Mouse (Mus musculus): ENCODE measurements around the gene Zdhhc22. TPM values are rescaled to one million over a fixed set of nuclear protein-coding genes. Genes with fewer than 3 reads are reported as not detected.

Zdhhc22 gene
- polyA plus RNA-seq, 1 experiment from 2014 or later, result 26.9 TPM

DNA sequence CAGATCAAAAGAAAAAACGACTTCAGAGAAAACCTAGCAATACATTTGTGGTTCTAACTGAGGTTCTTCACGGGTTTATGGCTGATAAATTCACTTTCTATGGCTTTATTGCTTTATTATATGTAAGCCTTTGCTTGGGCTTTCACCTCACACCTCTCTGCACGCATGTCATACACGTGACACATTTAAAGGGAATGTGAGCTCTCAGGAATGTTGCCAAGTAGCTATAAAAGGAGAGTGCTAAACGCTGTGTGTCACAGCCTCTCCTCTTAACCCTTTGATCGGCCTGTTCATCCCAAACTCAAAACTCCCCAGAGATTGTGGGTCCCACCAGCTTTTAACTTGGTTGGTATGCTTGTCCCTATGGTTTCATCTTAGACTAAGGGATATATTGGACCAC, 41.6 kb downstream of the Zdhhc22 start:
- H3K27ac ChIP-seq (ENCODE audit: low read depth, low read length), result no peak overlapping the region
- no peaks in the 10 kb centered on the region for H3K36me3 ChIP-seq (ENCODE audit: control insufficient read depth, insufficient read depth, low read length)
- ATAC-seq, result no peak
- no peak overlapping the region for H3K9ac ChIP-seq (ENCODE audit: low read depth, low read length)
- H3K27me3 ChIP-seq (replicated peaks; ENCODE audit: control insufficient read depth, insufficient read depth, low read length), result no peaks in the 10 kb centered on the region
- WGBS, result 51% methylated on average over 6 of the region's 6 CpGs
- peak overlapping the region; percentile 82 for H3K4me2 ChIP-seq (ENCODE audit: low read length)
- no peak overlapping the region for H3K4me3 ChIP-seq (ENCODE audit: low read length)
- peaks cover 33% of the 10 kb centered on the region for H3K4me1 ChIP-seq (ENCODE audit: control insufficient read depth, insufficient read depth, low read depth, low read length)
- no peaks in the 10 kb centered on the region for H3K9me3 ChIP-seq (ENCODE audit: control insufficient read depth, low read length)

DNA sequence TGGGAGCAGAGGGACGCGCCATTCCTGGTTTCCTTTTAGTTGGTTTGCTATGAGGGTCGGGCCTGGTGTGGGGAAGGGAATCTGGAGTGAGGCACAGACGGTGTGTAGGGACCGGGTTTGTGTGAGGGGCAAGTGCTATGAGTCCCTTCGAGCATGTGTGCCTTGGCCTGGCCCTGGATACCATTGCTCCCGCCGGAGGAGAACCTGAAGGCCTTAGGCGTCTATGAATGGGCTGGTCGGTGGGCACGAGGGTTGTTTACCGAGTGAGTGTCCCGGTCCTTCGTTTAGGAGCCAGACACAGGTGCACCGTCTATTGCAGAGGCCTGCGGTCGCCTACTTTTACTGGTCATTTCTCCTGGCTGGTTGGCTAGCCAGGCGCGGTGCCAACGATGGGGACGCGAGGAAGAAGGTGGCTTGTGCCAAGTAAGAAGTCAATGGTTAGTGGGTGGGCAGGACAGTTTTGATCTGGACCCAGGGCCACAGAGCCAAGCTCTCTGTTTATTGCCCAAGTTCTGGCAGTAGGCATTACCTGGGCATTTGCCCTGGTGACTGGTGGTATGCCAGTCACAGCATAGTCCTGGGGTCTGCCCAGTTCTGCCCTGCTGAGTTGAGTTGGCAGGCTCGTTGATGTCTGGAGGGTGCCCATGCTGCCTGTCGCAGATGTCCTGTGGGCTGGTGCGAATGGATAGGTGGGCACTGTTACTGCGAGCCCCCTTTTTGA, 42.4 kb downstream of the Zdhhc22 start:
- Histone ChIP-seq H3K4me3 (ENCODE audit: low read length) (peak overlapping the region; percentile 66), H3K4me1 (ENCODE audit: control insufficient read depth, insufficient read depth, low read depth, low read length) (peaks cover 33% of the 10 kb centered on the region), H3K9ac (ENCODE audit: low read depth, low read length) (peak overlapping the region; percentile 84), H3K36me3 (ENCODE audit: control insufficient read depth, insufficient read depth, low read length) (no peaks in the 10 kb centered on the region), H3K4me2 (ENCODE audit: low read length) (peak overlapping the region; percentile 82), H3K9me3 (ENCODE audit: control insufficient read depth, low read length) (no peaks in the 10 kb centered on the region), H3K27ac (ENCODE audit: low read depth, low read length) (peak overlapping the region; percentile 91), H3K27me3 (replicated peaks; ENCODE audit: control insufficient read depth, insufficient read depth, low read length) (no peaks in the 10 kb centered on the region)
- peak; percentile 50 for ATAC-seq
- WGBS, result 12% methylated on average over 26 of the region's 26 CpGs

GRCm38 (mm10) chr12:86946862-86947574, 43.2 kb downstream of the Zdhhc22 start, which contains the start of gene Cipc:
Cipc (plus strand) TSS chr12:86947043.
- peaks cover 40% of the 10 kb centered on the region for H3K4me1 ChIP-seq (ENCODE audit: control insufficient read depth, insufficient read depth, low read depth, low read length)

DNA sequence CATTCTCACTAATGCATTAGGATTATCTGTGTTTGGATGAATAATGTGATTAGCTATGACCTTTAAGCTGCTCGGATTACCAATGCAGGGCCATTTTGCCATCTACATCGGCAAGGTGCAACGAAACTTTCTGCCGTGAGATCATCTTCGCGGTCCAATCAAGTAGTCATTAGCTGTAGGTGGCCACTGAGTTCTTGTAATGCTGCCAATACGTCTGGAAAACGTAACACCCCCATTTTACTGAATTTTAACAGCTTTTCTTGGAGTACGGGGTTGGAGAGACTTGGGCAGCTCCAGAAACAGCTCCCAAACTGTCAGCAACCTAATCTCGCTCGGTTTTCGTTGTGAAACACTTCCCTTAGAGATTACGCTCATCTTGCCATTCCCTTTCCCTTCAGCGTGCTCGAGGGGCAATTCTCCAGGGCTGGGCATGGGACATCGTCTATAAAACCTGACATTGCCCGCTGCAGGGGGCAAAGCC, 43.9 kb downstream of the Zdhhc22 start:
- peaks cover 45% of the 10 kb centered on the region for H3K4me1 ChIP-seq (ENCODE audit: control insufficient read depth, insufficient read depth, low read depth, low read length)
- peak overlapping the region; percentile 99 for H3K27ac ChIP-seq (ENCODE audit: low read depth, low read length)
- H3K36me3 ChIP-seq (ENCODE audit: control insufficient read depth, insufficient read depth, low read length), result no peaks in the 10 kb centered on the region
- no peaks in the 10 kb centered on the region for H3K9me3 ChIP-seq (ENCODE audit: control insufficient read depth, low read length)
- WGBS, result under 1% methylated on average over 17 of the region's 17 CpGs
- H3K9ac ChIP-seq (ENCODE audit: low read depth, low read length), result peak overlapping the region; percentile 92
- ATAC-seq, result no peak
- no peaks in the 10 kb centered on the region for H3K27me3 ChIP-seq (replicated peaks; ENCODE audit: control insufficient read depth, insufficient read depth, low read length)
- peak overlapping the region; percentile 66 for H3K4me3 ChIP-seq (ENCODE audit: low read length)
- H3K4me2 ChIP-seq (ENCODE audit: low read length), result peak overlapping the region; percentile 88

More at GRCm38 (mm10) chr12:86946862-86947574, 43.2 kb downstream of the Zdhhc22 start, which contains the start of gene Cipc:
- Histone ChIP-seq H3K36me3 (ENCODE audit: control insufficient read depth, insufficient read depth, low read length) (no peaks in the 10 kb centered on the region), H3K9me3 (ENCODE audit: control insufficient read depth, low read length) (no peaks in the 10 kb centered on the region), H3K9ac (ENCODE audit: low read depth, low read length) (peak within 1 kb of the TSS; percentile 92), H3K27me3 (replicated peaks; ENCODE audit: control insufficient read depth, insufficient read depth, low read length) (no peaks in the 10 kb centered on the region), H3K27ac (ENCODE audit: low read depth, low read length) (peak within 1 kb of the TSS; percentile 99), H3K4me3 (ENCODE audit: low read length) (peak within 1 kb of the TSS; percentile 66), H3K4me2 (ENCODE audit: low read length) (peak within 1 kb of the TSS; percentile 88)
- WGBS, result under 1% methylated on average over 64 of the region's 64 CpGs
- ATAC-seq, result peak; percentile 98

- Histone ChIP-seq H3K4me1 (ENCODE audit: control insufficient read depth, insufficient read depth, low read depth, low read length) (peaks cover 48% of the 10 kb centered on the region), H3K9me3 (ENCODE audit: control insufficient read depth, low read length) (no peaks in the 10 kb centered on the region), H3K27ac (ENCODE audit: low read depth, low read length) (peak overlapping the region; percentile 21; the same call in 1 of the 2 replicates), H3K9ac (ENCODE audit: low read depth, low read length) (no peak overlapping the region), H3K4me3 (ENCODE audit: low read length) (no peak overlapping the region), H3K27me3 (replicated peaks; ENCODE audit: control insufficient read depth, insufficient read depth, low read length) (no peaks in the 10 kb centered on the region), H3K36me3 (ENCODE audit: control insufficient read depth, insufficient read depth, low read length) (no peaks in the 10 kb centered on the region), H3K4me2 (ENCODE audit: low read length) (no peak overlapping the region)
- no peak for ATAC-seq
- 7% methylated on average over 4 of the region's 4 CpGs for WGBS
These were observed 45.1 kb downstream of the Zdhhc22 start for GRCm38 (mm10) chr12:86945126-86945525.

DNA sequence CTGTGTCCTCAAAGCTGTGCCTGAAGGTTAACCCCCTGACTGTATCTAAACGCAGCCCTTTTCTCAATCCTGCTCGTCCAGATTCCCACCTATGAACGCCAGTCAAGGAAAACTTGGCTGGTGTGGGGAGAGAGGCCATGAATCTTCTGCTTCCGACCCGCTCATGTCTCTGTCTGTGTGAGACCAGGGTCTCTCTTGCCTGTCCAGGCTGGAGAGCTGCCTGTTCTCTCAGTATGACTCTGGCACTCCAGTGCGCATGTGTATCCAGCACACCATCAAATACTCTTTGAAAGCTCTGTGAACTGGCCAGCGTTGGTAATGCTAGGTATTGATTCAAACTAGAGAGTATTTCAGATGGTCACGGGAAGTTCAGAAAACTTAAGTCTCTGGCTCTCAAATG, 46.8 kb downstream of the Zdhhc22 start:
- ATAC-seq, result no peak
- 88% methylated on average over 8 of the region's 8 CpGs for WGBS
- H3K27ac ChIP-seq (ENCODE audit: low read depth, low read length), result no peak overlapping the region

DNA sequence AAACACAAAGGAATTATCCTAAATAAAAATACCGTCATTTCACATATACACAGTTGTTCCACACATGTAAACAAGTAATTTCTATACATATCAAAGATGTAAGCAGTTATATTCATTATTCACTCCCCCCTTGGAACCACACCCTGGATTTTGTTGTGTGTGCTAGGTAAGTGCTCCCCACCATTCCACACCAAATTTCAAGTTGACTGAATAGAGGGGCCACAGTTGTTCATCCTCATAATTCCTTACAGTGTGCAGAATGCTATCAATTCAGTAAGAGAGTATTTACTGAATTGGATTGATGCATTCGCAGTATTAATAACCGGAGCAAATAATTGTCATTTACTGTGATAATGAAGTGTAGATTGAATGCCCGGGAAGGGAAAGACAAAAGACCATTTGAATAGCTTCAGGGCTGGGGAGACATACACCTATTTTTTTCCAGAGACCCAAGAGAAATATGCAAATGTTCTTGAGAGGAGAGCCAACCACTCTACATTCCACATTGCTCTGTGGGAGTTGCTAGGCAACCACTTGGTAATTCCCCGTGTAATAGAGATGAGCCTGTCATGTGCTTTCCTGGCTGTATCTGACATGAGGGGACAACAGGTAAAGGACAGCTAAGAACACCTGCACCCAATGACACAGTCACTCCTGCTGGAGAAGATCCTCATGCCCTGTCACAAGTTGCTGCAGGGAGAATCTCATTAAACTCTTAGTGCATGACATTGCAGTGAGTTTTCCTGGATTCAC, 48.3 kb downstream of the Zdhhc22 start:
- 12% methylated on average over 5 of the region's 5 CpGs for WGBS
- Histone ChIP-seq H3K27me3 (replicated peaks; ENCODE audit: control insufficient read depth, insufficient read depth, low read length) (no peaks in the 10 kb centered on the region), H3K27ac (ENCODE audit: low read depth, low read length) (peak overlapping the region; percentile 89), H3K9ac (ENCODE audit: low read depth, low read length) (peak overlapping the region; percentile 37; the same call in 1 of the 2 replicates), H3K4me1 (ENCODE audit: control insufficient read depth, insufficient read depth, low read depth, low read length) (peaks cover 25% of the 10 kb centered on the region), H3K9me3 (ENCODE audit: control insufficient read depth, low read length) (no peaks in the 10 kb centered on the region), H3K36me3 (ENCODE audit: control insufficient read depth, insufficient read depth, low read length) (no peaks in the 10 kb centered on the region), H3K4me3 (ENCODE audit: low read length) (no peak overlapping the region), H3K4me2 (ENCODE audit: low read length) (peak overlapping the region; percentile 28)
- peak; percentile 62 for ATAC-seq

More for the DNA sequence above, 46.8 kb downstream of the Zdhhc22 start:
- no peaks in the 10 kb centered on the region for H3K9me3 ChIP-seq (ENCODE audit: control insufficient read depth, low read length)
- H3K27me3 ChIP-seq (replicated peaks; ENCODE audit: control insufficient read depth, insufficient read depth, low read length), result no peaks in the 10 kb centered on the region
- H3K4me3 ChIP-seq (ENCODE audit: low read length), result no peak overlapping the region
- H3K4me1 ChIP-seq (ENCODE audit: control insufficient read depth, insufficient read depth, low read depth, low read length), result peaks cover 33% of the 10 kb centered on the region
- H3K9ac ChIP-seq (ENCODE audit: low read depth, low read length), result no peak overlapping the region
- H3K36me3 ChIP-seq (ENCODE audit: control insufficient read depth, insufficient read depth, low read length), result no peaks in the 10 kb centered on the region
- H3K4me2 ChIP-seq (ENCODE audit: low read length), result no peak overlapping the region

- ATAC-seq, result peak; percentile 64
- no peaks in the 10 kb centered on the region for H3K27me3 ChIP-seq (replicated peaks; ENCODE audit: control insufficient read depth, insufficient read depth, low read length)
- H3K4me1 ChIP-seq (ENCODE audit: control insufficient read depth, insufficient read depth, low read depth, low read length), result peaks cover 24% of the 10 kb centered on the region
- peak overlapping the region; percentile 31 for H3K4me2 ChIP-seq (ENCODE audit: low read length)
- no peak overlapping the region for H3K4me3 ChIP-seq (ENCODE audit: low read length)
- no peaks in the 10 kb centered on the region for H3K36me3 ChIP-seq (ENCODE audit: control insufficient read depth, insufficient read depth, low read length)
- H3K27ac ChIP-seq (ENCODE audit: low read depth, low read length), result peak overlapping the region; percentile 89
- 9% methylated on average over 11 of the region's 11 CpGs for WGBS
- no peaks in the 10 kb centered on the region for H3K9me3 ChIP-seq (ENCODE audit: control insufficient read depth, low read length)
- H3K9ac ChIP-seq (ENCODE audit: low read depth, low read length), result peak overlapping the region; percentile 54
These were observed 49.1 kb downstream of the Zdhhc22 start for GRCm38 (mm10) chr12:86941173-86941572.

Data from hindbrain, embryonic 16.5 days (tissue).